Mouse (Mus musculus) megakaryocyte-erythroid progenitor cell, adult 5-6 weeks (primary cell): Measurements from ENCODE around the gene Suds3. TPM values are rescaled to one million over a fixed set of nuclear protein-coding genes. Genes with fewer than 3 reads are reported as not detected.

Experiments used
- ATAC-seq: replicated peaks from 2 replicates; pipeline ENCODE4 v1.8.0; 2016; ENCODE audit warnings: mild to moderate bottlenecking, inconsistent platforms; ENCODE audit not compliant: severe bottlenecking, poor library complexity, low FRiP score, low TSS enrichment
- total RNA-seq, 2 experiments: library from RNA; stranded (forward) in 1 of 2; stranded (reverse) in 1 of 2; fragments of 200-1000, 215-1000 nt in 1 of 2; fragments of >200 nt in 1 of 2; fragmentation: Nextera tagmentation in 1 of 2; gene quantifications; 2 replicates each; pipeline ENCODE4 v1.2.3; 2014 to 2017

The Suds3 gene
- total RNA-seq, 2 experiments from 2014 or later, result 59.1 to 110 TPM

DNA sequence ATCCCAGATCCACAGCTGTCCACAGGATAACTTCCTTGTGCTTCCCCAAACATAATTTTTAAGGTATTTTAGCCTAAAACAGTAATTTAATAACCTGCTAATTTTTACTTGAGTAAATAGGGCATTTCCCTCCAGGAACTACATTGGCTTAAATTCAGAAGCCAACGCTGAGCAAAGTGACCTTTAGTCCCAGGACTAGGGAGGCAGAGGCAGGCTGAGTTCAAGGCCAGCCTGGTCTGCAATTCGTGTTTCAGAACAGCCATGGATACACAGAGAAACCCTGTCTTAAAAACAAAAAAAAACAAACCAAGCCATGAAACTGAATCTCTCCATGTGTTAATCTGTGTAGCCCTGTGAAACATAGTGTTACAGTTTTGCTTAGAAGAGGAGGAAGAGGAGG, 747 bp upstream of the Suds3 start:
- no peak for ATAC-seq

DNA sequence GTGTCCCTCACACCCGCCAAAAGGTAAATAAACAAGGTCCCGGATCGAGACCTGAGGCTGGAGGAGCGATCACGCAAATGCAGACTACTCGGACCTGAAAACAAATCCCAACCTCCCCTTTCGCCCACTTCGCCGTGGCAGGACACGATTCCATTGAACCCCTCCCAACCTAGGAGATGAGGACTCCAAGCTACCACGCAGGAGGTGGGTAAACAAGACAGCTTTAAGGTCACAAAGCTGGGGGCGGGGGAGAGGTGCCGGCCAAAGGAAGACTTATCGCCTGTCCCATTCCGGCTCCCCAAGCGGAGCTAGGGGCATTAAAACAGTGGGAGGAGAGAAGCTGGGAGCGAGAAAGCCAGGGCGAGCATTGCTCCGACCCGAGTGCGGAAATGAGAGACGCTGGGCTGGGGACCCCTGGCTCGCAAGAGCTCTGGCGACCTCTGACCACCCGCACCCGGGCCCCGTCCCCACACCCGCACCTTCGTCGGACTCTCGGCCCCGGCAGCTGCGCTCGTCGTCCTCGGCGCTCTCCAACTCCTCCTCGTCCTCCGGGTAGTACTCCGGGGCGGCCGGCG, 633 bp downstream of the Suds3 start:
- 0 out of 2 replicates have a peak, but pooled peaks have one; percentile 7 for ATAC-seq

DNA sequence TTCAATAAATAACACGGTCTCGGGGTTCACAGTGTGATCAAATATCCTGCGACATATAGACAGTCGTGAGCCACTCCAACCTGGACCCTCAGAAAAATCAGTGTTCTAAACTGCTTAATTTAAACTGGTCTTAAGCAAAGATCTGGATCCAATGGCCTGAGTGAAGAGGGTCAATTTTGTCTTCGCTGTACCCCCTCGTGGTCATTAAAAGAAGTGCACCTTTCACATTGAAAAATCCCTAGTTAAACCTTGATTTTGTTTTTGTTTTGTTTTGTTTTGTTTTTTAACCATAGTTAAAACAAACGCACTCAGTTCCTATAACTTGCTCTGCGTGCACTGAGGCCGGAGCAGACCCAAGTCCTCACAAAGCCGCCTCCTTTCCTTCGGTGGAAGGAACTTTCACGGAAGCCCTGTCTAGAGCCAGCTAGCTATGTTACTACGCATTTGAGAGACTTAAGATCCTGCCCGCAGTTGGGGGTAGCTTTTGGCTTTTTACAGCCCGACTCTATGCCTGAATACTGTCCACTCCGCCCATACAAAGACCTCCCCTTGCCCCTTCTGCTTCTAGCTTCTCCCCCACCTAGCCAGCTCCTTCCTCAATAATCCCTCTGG, 1.2 kb downstream of the Suds3 start:
- no peak for ATAC-seq

DNA sequence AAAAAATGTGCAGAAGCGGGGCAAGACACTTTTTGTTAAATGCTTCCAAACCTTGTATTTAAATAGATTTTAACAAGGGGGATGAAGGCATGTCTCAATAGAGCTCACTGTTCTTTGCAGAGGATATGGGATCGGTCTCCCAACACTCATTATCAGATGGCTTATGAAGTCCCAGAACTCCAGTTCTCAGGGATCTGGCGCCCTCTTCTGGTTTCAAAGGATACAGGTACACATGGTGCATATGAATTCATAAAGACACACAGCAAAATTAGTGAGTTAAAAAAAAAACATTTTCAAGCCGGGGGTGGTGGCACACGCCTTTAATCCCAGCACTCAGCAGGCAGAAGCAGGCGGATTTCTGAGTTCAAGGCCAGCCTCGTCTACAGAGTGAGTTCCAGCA, 2.6 kb downstream of the Suds3 start:
- ATAC-seq, result no peak

DNA sequence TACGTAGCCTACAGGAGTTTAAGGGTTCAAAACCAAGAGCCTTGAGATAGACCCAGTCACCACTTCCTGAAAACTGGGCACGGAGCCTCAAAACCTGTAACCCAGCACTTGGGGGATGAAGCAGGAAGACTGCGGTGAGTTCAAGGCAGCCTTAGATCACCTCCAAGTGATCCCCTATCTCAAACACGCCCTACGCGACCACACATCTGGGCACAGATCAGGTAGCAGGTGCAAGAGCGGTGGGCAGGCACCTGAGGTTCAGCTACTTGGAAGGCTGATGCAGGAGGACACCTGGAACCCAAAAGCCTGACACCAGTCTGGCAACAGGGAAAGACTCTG, 4.2 kb downstream of the Suds3 start:
- ATAC-seq, result no peak

DNA sequence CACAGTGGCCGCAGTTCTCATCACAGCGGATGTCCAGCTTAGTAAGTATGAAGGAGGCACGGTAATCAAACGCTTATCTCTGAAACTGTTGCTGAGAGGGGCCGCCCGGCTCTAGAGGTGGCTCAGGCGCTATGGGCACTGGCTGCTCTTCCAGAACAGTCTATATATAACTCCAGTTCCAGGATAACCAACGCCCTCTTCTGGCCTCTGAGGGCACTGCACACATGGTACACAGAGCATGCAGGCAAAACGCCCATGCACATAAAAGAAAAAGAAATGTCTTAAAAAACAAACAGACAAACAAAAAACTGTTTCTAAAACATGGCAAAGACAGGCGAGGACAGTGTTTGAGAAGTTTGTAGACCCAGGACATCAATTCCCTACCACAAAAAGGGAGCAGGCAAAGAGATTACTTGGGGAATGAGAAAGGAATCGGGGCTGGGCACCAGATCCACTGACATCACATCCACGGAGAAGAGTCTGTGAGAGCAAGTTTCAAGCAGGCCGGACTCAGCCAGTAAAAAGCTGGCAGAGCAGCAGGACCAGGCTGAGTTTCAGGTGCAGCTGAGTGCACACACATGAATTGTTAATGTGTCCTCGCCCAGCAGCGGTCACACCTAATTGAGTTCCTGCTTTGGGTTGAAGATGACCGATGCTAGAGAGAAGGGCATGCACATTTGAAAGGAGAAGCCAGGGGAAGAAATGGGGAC, 4.7 kb downstream of the Suds3 start:
- no peak for ATAC-seq

DNA sequence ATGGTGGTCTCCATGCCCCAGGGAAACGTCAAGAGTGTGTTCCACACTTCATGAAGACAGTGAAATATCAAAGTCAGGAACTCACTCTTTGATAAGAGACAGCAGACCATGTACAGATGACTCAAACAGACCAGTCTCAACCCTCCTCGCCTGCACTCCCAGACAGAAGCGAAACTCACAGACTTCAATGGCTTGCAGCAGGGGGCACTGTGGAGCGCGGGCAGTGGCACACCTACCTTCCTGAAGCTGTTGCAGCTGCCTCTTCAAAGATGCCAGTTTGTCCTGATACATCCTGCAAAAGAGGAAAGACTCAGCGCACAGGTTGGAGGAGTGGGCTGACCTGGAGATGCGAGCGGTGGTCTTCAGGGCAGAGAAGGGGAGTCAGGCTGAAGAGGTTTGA, 6.4 kb downstream of the Suds3 start:
- ATAC-seq, result no peak

DNA sequence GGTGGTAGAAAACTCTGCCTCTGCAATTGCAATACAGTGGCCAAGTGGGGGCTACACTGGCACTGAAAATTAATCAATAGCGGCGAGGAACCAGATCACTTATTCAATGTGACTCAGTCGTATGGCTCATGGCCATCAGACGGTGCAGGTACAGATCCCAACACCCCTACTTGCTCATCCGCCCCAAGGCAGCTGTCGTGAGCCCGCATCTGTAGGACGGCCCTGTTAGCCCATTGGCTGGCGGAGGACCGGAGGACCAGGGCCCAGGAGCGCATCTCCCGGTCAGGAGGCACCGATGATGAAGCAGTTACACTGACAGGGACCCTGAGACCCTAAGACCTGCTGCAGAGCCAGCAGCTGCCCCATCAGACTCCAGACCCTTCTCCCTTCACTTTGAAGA, 7.2 kb downstream of the Suds3 start:
- ATAC-seq, result no peak

DNA sequence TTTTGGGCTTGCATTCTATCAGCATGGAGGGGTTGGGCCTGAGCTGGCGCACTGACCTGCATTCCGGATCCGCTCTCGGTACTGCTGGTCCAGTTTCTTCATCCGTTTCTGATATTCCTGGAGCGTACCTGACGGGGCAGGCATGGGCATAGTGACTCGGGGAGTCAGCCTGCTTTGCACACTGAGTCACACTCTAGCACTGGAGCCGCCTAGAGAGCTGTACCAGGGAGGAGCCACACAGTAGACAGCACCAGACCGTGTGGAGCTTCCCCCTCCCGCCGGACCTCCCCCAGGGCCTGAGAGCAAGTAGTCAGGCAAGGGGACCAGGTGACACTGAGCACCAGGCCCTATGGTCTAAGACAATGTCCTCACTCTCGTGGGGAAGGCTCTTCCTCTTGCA, 7.6 kb downstream of the Suds3 start:
- ATAC-seq, result no peak

DNA sequence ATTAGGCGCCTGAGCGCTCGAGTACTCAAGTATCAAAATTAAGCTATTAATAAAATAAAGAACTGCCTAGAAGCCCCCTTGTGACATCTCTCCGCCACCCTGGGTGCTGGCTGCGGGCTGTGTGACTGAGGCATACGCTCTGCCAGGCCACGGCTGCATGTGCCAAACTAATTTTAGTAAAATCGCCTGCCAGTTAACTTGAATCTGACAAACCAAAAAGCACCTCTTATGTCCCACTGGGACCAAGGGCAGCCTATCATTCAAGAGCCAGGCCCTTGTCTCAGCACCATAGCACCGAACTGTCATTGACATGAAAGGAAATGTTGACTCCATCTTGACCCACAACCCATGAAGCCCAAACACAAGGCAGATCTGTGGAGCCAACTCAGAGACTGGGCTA, 10.2 kb downstream of the Suds3 start:
- ATAC-seq, result no peak

DNA sequence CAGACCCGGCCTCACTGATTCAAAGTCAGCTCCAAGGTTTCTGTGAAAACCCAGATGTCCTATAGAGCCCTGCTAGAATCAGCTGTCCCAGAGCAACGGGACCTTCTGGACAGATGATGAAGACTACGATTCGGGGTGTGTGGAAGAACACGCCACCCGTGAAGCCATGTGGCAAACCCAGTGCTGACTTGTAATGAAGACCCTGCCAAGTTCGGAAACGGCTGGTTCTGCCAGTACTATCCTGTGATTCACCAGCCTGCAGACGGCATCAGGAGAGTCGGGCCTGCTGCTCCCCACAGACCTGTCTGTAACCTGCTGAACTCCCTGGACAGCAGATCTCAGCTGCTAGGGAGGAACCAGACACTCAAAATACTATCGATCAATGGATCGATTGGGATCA, 11.6 kb downstream of the Suds3 start:
- no peak for ATAC-seq

DNA sequence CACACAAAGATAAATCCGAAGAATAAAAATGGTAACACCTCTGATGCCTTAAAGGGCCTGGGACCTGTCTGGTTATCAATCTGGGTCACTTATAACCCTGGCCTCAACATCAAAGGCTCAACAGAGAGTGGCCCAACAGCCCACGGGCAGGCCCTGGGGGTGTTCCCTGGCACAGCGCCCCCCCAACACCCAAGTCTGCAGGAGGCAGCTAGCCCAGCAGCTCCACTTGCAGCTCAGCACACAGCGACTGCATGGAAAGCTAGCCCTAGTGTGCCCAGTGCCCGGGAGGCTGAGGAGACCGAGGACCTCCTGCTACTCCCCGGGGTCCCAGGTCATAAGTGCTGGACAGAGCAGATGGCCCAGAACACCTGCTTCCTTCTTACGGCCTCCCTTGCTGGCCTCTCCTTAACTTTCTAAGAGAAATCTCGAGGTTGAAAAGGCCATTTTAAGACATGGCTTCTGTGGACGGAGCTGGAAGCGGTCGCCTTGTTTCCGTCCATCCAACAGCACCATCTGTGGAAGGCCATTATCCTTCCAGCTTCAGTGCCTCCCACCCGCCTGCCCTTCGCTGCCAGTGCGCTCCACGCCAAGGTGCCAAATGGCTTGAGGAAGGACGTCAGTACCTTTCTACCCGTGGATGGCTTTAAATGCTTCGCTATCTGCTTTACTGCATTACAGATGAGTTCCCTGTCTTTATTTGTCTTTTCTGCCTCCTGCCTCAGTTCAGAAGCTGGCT, 12.6 kb downstream of the Suds3 start:
- ATAC-seq, result no peak

DNA sequence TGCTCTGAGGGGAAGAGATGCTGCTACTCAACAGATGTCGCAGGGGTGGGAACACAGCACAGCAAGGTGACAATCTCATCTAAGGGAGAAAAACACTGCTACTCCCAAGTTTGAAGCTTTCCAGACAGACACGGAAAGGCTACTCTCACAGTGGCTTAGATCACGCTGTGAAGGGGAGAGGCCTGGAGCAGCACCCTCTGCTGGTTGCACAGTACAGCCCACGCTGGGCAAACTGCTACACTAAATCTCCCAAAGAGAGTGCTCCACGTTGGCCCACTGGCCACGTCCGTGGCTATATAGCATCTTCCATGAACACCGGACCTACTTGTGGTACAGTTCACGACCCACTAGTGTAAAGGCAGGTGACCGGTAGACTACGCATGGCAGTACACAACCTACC, 16.2 kb downstream of the Suds3 start:
- ATAC-seq, result no peak

DNA sequence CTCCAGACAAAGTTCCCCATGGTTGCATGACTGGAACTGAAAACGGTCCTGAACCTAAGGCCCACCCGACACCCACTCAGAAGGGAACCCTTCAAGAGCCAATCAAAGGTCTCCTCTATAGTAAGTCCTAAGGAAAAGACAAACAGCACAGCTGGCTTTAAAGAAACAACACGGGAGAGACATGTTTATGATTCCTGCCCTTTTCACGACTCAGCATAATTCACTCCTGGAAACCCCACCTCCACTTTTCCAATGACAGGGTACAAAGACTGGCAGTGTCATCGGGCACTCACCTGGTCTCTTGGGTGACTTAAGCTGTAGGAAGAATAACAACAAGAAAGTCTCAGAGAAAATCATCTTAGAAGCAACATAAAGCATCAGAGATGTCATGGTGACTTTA, 16.9 kb downstream of the Suds3 start:
- no peak for ATAC-seq

DNA sequence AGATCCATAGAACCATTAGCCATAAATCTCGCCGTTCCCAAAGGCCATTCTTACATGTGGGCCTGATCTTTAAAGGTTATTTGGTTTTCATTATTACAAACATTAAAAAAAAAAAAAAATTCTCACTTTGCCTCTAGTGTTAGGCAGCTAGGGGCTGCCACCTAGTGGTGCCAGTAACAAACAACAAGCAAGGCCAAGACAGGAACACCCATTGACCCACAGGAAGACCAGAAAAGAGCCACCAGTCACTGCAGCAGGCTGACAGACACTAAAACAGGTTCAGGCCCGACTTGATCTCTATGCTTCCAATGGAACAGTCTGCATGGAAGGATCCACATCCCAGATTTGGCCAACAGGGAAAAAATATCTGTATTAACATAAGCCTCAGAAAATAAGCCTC, 19.2 kb downstream of the Suds3 start:
- ATAC-seq, result 0 out of 2 replicates have a peak, but pooled peaks have one; percentile 50

DNA sequence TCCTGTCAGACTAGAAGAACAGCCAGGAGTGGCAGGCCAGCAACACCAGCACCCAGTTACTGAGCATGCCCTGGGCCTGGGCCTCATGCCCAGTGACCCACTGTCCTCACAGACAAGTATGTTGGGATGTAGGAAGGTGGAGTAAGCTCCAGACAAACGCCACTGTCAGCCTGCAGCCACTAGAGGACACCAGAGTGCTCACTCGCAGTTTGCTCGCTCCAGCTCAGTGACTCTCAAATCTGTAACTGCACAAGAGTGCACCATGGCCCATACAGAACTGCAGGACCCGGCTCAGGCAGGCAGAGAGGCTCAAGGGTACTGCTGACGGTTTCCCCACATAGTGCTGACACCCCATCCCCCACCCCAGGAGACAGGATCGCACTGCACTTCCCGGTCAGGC, 21.5 kb downstream of the Suds3 start:
- peak; percentile 57 for ATAC-seq

DNA sequence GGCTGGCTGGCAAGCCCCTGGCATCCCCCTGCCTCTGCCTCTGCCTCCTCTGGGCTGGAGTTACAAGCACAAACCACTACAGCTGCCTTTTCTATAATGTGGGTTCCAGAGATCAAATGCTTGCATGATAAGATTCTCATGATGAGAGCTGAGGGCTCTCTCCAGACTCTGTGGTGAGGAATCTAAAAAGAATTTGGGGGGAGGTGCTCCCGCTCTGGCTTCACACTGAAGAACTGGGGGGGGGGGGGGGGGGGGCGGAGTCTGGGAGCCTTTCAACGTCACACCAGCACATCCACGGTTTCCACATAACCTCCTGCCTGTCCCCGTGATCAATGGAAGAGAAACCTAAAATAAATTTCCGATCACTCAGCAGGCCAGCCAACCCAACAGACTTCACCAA, 26.1 kb downstream of the Suds3 start:
- ATAC-seq, result no peak

DNA sequence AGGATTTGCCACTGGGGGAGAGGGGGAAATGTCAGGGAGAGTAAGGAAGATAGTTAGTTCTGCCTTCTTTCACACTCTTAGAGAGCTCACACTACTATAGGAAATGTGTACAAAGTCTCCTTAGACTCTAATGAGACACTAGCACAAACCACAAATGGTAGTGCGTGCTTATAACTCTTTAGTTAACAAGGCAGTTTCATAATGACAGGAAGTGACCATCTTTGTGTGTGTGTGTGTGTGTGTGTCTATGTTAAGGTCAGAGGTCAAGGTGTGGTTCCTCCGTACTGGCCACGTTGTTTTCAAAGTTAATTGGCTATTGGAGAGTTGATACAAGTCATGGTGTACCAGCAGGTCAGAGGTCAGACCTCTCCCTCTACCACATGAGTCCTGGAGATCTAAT, 26.8 kb downstream of the Suds3 start:
- no peak for ATAC-seq

DNA sequence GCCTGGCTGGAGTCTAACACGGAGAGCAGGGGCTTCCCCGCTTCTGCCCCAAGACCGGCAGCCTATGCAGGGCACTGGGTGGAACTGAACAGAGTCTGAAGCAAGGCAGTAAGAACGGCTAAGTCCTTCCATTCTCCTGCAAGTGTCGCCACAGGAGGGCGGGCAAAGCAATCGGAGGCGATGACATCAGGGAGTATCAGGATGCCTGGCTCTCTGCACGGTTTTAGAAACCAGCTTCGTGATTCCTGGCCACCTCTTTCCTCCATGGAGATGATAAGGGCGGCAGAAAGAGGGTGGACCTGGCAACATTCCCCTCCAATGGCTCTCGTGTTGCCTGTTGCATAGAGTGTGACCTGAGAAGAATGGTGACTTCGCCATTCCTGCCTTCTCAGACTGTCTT, 28.2 kb downstream of the Suds3 start:
- ATAC-seq, result 0 out of 2 replicates have a peak, but pooled peaks have one; percentile 21

DNA sequence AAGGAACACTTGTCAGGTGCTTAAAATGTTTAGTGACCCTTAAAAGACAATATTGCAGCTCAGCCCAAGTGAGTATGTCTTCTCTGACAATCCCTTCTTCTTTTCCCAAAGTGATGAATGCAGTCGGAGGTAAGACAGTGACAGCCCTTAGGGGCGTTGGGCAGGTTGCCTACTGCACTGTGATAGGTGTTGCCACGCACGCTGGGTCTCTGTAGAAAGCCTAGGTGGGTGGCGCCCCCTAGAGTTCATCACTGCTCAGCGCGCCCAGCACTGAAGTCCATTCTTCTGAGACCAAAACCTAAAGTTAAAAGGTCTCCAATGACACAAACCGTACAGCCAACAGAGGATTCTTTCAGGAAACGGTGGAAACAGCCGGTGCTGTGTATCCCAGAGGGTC, 46.4 kb downstream of the Suds3 start:
- peak; percentile 50; the same call in 1 of the 2 replicates for ATAC-seq
